Mouse (Mus musculus) retina, postnatal 7 days (tissue): ENCODE results near the gene Skap2.
A peak's percentile ranks its signal among the peaks of the same experiment; 100 is the strongest.

Experiments
- DNase-seq: peaks from one replicate; pipeline ENCODE4 v3.0.0-alpha.2; 2012; ENCODE audit warnings: low read depth, low spot score

Gene Skap2

DNA sequence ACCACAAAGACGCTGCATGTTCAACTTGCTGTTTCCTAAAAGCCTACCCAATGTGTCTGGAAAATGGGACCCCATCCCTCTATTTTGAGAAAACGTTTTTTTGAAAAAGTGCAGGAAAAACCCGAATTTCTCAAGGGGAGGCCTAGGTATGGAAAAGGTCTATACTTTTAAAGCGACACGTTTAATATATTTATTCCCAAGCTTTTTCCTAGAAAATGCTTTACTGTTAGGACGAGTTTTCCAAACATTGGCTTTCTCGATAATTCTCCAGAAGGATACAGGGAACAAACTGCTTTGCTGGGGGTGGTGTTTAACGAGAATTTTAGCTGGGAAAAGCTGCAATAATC, 6.8 kb downstream of the Skap2 start:
- DNase-seq, result no peak

DNA sequence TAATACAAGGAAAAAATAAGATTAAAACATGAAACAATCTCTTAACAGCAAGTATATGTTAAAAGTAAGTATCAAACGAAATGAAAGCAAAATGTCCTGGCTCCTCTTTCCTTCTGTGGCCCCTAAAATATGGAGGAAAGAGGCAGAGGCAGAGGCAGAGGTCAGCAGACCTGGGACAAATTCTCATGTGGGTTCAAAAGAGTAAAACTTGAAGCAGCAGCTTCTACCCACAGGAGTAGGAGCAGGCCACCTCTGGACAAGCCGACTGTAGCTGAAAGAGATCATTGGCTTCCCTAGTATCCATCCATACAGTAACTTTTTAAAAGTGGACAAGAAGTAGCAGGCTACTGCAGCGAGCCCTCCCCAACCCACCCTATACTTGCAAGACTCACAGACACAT, 7.4 kb downstream of the Skap2 start:
- no peak for DNase-seq

DNA sequence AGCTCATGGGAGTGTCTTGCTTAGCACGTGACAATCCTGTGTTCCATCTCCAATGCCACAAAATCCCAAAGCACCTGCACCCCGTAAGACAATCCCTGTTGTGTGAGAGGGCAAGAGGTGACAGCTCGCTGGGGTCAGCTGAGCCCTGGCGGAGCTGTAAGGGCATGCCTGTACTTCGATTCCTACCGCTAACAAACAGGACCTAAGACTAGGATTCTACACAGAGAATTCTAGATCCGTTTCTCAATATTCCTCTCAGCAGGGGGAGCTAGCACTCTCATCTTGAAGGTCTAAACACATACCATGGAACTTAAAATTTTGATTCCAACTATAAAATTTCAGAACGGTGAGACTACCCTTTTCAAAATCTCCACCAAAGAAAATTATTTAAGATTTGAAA, 9.7 kb downstream of the Skap2 start:
- DNase-seq, result no peak

DNA sequence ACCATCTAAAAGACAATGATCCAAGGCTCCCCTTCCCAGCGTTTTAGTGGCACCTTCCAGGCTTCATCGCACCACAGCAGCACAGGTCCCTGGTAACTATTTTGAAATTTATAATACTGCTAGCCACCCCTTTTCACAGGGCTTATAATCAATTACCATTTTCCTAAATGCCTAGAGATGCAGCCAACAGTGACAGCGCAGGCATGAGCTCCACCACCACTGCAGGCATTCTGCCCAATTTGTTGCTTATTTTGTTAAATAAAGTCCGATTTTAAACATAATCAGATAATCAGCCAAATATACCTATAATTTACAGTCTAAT, 13.2 kb downstream of the Skap2 start:
- DNase-seq, result no peak

DNA sequence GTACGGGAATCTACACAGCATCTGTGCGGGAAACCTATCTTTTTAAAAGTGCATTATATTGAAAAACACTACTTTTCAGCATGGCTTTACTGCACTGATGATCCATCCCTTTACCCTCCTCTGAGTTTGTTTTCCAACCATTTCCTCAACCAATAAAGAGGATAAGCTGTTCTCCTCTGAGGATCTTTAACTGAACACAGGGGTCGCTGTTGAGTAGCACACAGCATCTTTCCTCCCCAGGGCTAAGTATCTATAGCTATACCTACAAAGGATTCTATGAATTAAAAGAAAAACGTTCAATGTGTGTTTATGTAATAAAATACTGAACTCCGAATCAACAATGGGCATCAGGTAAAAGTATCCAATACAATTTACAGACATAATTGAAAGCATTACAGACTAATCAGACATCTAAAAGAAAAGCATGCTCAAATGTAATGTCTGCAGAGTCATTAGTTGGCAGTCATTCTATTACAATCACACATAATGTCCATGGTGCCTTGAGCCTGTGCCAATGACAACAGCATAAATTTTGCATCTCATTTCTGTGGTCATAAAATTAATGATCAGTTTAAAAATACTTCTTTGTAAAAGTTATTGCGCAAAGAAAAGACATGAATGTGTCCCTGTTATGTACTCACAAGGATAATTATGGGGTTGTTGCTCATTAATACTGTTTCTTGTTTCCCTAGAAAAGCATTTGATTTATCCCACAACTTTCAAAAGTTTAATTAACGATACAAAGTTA, 13.8 kb downstream of the Skap2 start:
- no peak for DNase-seq

DNA sequence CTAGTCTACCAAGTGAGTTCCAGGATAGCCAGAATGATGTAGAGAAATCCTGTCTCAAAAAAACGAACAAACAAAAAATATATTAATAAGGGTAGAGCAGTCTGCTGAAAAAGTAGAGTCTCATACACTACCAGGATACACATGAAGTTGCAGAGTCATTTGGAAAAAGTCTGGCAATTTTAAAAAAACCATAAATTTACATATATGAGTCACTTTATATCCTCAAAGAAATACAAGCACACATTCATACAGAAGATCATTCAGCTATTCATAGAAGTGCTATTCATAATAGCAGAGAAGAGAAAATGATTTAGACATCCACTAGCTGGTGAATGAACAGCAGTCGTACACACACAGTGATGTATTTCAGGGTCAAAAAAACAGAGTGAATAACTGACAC, 24.4 kb downstream of the Skap2 start:
- DNase-seq, result no peak

DNA sequence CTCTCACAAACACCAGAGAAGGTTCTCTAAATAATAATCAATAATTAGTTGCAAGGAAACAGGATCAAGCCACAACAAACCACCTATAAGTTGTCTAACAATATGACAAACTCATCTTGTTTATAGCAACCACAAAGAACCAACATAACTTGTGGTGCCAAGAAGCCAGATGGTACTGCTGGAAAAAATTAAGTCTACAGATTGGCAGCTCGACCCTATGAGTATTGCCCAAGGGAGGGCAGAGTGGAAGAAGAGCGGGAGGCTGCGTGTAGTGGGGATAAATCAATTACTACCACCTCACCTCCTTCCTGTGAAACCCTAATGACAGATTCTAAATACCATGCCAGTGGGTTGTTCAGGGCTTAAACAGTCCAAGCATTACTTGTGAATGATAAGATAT, 34.7 kb downstream of the Skap2 start:
- no peak for DNase-seq

DNA sequence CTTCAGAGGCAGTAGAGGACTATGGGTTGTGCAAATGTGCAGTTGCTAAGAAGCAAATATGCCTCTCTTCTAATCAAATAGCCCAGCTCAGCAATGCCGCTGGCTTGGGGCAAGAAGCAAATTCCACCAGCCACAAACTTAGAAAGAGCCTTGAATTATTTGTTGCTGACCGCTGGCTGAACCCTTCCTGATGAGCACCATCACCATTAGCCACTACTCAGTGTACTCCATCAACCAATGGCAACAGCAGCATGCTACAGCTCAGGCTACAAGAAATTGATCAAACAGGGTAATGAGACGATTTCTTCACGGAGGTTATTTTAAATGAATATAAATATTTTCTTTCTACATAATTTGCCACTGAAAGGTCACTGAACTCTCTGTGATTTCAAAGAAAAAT, 36.6 kb downstream of the Skap2 start:
- DNase-seq, result no peak

DNA sequence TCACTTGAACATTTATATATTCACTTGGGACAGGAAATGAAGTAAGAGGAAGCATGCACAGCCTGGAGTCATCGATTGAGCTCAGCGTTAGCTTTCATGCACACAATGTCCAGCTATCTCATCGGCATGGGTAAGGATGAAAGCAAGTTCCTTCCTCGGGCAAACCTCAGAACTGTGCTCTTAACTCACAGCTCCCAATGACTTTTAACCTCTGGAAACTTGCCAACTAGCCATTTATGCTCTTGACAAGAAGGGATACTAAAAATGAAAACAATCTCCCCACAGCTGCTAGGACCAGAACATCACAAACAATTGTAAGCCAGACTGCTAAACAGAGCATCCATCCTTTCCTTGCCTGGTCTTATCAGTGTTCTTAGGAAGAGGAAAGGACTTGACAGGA, 53.4 kb downstream of the Skap2 start:
- no peak for DNase-seq

DNA sequence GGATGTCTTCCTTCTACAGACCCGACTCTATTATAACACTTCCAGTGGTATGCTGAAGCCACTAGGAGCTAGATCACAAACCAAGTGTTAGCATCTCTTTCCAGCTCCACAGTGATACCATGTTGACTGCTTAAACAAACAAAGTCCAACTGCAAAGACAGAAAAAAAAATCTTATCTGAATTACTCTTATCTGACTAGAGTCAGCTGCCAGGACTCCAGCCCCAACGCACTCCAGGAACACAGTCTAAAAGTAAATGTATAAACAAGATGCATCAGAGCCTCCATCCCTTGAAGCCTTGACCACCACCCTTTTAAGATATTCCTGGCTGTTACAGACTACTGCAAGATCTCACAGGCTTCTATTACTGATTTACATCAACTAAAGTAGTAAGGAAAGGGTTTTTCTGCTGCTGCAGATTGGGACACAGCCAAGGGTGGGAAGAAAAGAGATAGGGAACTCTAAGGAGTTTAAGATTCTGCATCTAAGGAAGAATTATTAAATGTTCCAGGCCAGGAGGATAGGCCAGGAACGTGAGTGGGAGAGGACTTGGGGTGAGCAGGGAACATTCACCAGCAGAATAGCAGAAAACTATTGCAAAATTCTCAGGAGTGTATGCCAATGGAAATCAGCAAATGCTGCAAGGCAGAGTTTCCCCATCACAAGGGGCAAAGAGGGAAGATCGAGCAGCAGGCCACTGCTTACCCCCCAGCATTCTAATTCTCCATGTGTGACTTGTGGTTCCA, 56.1 kb downstream of the Skap2 start:
- no peak for DNase-seq

DNA sequence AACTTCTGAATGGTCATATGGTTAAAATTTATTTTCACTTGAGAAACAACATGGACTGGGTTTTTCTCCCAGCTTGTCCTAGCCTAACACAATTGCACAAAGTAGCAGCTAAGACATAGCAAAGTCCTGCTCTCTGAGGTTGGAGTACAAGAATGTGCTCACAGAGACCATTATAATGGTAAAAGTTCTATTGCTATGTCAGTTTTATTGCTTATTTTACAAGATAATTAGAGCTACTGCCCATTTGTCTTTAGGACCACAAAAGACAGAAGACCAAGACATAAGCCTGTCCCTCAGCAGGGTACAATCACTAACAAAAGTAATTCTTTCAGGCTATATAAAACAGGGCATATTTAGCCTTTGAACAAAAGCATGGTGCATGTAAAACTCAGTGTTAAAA, 64.7 kb downstream of the Skap2 start:
- no peak for DNase-seq

DNA sequence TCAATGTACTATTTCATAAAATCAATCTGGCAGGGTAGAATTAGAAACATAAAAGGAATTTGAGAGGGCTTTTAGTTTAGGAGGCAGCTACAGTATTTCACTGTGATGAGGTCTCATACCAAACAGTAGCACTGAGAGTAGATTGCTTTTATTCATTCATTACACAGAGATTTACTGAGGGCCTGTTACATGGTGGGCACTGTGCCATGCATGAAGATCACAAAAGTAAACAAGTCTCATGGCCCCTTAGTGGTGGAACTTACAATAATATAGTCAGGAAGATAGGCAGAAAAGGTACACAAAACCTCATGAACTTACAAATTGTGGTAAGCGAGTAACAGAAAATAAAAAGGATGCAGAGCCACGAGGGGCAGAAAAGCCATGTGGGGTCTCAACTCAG, 67.4 kb downstream of the Skap2 start:
- no peak for DNase-seq

DNA sequence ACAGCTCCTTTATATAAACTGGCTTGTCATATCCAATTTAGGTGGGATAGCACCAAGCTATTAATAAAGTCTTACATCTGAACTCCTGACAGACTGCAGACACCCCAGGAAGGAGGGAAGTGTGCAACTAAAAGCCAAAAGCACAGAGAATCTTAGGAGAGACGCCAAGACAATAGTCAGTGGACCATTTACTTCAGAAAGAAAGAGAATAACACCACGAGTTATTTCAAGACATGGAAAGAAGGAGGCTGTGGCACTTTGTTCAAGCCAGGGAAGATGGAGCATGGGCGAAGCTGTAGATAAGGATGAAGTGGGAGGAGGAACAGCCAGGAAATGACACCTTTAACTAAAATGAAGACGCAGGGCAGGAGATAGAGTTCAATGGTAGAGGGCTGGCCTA, 78.4 kb downstream of the Skap2 start:
- no peak for DNase-seq

DNA sequence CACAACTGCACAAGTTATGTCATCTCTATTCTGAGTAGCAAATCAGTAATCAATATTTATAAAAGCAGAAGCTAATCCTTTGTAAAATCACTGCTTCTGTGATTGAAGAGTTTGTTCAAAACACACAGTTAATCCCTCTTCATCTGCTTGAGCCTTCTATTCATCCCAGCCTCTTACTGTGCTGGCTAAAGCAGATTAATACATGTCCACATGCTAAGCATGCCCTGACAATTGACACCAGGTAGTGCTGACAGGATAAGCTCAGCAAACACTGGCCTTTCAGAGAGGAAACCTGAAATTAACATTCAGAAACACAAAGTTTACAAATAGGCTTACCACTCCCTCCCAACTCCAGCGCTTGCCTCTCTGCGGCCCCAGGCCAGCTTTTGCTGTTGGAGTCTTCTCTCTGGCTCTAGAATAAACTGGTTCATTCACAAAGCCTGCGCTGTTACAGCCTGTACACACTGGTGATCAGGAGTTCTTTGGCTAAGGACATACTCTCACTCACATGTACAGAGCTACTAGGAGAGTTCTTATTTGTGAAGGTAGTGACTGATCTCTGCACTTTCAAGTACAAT, 79.2 kb downstream of the Skap2 start:
- DNase-seq, result peak; percentile 37

DNA sequence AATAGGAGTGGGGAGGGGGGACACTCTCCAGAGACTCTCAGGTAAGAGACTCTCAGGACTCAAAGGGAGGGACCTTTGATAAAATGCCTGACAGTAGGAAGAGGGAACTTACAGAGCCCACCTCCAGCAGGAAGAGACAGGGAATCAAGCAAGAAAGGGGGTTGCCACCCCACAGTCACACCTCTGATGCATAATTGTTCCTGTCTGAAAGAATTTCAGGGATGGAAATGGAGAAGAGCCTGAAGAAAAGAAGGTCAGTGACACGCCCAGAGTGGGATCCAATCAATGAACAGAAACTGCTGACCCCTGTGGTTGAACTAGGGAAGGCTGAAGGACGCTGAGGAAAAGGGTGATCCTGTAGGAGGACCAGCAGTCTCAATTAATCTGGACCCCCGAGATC, 85.2 kb downstream of the Skap2 start:
- no peak for DNase-seq

DNA sequence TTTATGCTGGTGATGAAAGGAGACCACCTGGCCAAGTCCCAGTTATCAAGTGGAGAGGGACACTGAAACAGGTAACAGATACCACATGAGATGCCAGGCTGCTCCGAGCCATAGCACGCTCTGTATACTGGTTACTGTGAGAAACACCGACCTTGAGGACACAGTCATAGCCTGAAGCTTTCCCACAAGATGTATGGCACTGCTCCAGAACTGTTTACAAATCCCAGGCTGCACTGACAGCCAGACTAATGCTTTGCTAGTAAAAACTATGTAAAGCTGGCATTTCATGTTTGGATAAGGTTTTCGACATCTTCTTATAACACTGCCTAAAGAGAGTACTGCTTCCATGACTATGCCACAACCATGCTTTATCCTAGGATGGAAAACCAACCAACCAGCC, 90.5 kb downstream of the Skap2 start:
- DNase-seq, result no peak

DNA sequence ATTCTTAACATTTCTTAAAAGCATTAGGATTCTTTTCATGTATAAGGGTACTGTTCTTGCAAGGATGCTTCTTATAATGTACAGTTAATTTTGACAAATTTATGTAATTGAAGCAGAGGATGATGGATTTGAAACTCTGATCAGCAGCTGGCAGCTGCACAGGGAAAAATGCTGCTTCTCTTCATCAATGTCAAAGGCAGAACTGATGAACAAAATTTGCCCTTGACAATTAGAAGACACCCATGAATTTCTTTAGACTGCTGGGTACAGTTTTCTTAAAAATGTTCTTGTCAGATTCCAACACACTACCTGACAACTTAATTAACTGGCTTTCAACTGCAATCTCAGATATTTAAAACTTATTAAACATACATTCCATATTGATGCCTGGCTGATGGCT, 103.9 kb downstream of the Skap2 start:
- no peak for DNase-seq

DNA sequence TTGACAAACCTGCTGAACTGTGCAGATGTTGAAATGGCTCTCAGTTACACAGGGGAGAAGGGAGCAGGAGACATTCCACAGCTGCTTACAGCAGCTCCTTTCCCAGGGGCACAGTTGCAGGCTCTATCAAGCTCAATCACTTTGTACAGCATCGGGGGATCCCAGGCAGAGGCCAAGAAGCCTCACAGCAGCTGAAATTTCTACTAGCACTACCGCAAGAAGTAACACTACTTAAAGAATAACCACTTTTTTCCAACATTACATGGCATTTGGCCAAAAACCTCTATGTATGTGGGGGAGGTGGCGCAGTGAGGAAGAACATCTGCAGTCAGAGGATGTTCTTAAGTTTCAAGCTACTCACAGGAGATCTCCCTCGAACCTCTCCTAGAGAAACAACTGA, 106.7 kb downstream of the Skap2 start:
- DNase-seq, result no peak

DNA sequence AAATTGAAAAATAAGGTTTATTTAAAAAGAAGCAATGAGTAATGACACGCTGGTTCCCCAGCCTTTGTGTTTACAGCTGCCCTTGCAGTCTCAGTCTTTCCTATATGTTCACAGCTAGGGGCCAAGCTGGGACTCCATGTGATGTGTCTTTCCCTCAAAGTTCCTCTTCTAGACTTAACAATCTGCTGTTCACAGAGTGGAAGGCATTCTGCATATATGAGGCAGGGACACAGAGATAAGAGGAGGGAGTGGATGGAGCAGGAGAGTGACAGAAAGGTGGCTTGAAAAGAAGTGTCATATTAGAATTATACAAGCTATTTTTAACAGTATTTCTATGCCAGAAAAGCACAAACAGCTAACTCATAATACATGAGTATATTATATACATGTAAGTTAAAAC, 110.8 kb downstream of the Skap2 start:
- DNase-seq, result no peak

DNA sequence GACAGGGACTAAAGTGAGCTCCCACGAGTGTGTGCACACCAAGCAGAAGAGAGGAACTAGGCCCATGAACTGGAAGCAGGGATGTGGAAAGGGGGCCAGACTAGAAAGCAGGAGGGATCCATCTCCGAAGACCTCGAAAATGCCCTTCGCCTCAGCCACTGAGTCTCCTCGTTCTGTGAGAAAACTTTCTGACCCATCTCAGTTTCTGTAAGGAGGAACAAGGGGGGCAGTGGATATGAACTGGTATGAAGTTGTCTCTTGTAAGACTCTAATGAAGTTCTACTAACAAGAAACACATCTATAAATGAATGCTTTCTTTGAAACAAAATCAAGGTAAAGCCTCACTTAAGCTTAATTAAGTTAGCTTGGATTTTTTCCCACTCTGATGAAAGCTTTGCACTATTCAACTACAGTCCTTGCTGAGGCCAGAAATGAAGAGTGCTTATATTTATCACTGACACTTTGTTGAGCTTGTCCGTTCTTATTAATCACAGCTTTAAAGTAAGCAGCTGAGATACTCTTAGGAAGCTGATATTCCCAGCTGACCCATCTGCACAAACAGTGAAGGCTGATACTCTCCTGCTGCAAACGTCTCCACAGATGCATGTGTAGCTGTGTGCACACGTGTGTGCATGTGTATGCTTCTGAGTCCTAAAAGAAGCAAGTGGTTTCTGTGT, 113.9 kb downstream of the Skap2 start:
- DNase-seq, result no peak

DNA sequence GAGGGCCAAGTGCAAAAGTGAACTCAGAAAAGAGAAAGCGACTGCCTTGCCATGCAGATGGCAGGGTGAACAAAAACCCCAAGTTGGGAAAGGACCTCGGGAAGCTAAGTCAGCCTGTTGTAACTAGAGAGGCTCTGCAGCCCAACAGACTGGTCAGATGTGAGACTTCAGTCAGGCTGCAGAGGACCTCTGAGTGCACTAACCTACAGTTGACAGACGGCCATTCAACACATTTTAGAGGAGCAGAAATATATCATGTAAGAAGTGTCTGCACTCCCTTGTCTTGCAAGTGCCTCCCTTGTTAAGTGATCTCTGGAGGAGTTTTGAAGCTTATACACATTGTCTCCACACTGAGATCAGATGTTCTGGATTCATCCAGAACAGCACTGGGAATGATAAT, 116.6 kb downstream of the Skap2 start:
- no peak for DNase-seq

DNA sequence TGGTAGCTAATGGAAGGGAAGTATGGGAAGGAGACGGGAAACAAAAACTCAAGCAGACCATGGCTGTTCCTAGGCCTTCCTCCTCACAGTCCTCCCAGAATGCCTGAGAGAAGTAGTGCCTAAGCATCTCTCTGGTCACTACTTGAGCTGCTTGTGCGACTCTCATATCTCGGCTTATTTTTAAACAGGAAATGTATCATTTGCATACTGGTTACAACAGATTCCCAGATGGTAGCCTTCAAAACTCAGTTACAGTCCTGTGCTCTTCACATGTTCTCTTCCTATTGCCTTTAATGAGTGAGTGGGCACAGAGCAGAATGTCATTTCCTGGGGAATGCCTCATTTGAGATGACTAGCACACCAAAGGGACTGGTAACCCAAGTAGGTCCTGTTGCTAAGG, 117.6 kb downstream of the Skap2 start:
- no peak for DNase-seq

DNA sequence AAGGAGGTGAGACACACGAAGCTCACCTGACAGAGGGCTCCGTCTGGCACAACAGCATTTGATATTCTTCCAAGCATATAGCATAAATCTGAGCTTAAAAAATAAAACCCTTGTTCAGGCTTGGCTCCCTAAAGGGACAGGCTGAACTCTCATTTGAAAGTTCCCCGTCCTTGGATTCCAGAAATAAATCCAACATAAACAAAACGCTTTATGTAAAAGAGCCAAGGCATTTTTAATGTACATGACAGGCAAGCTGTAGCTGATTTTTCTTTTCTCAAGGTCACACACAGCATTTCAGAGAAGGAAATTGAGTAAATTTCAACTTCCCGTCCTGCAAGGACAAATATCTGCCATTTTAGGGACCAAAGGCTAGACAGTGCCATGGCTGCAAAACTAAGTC, 122.0 kb downstream of the Skap2 start:
- no peak for DNase-seq
